Mouse (Mus musculus) limb, embryonic 11.5 days (tissue): ENCODE results near the gene Nop58. TPM values are rescaled to one million over a fixed set of nuclear protein-coding genes. Genes with fewer than 3 reads are reported as not detected.
"Not testable (repeated sequence)": the region's sequence is repeated elsewhere in the genome, so short reads cannot be mapped to it uniquely, and the experiment has no call there.

Experiments used
- ATAC-seq: fragments of 200-750 bp; cut with Nextera tagmentation; 2 replicates; pipeline ENCODE4 v1.8.0; 2017; ENCODE audit warnings: low read depth; ENCODE audit not compliant: insufficient number of reproducible peaks, low FRiP score, low TSS enrichment
- DNase-seq: peaks from one replicate; pipeline ENCODE4 v3.0.0-alpha.2; 2015; ENCODE audit warnings: low spot score
- H3K27ac ChIP-seq: fragments of 300-500 bp; sonication (generic); replicated peaks from 2 replicates; pipeline ENCODE4 v1.5.1; 2014; ENCODE audit warnings: low read depth, mild to moderate bottlenecking, low read length
- H3K27me3 ChIP-seq: fragments of 300-500 bp; sonication (generic); 2 replicates; pipeline ENCODE4 v1.6.1; 2014; ENCODE audit warnings: mild to moderate bottlenecking, low read length, mixed read lengths; ENCODE audit not compliant: control insufficient read depth, insufficient read depth
- H3K36me3 ChIP-seq: fragments of 300-500 bp; sonication (generic); 2 replicates; pipeline ENCODE4 v1.6.1; 2014; ENCODE audit warnings: mild to moderate bottlenecking, low read length, moderate library complexity, mixed read lengths; ENCODE audit not compliant: control insufficient read depth, insufficient read depth
- H3K4me1 ChIP-seq: fragments of 300-500 bp; sonication (generic); 2 replicates; pipeline ENCODE4 v1.6.1; 2014; ENCODE audit warnings: low read length, mixed read lengths; ENCODE audit not compliant: control insufficient read depth, insufficient read depth
- H3K4me2 ChIP-seq: fragments of 300-500 bp; sonication (generic); 2 replicates; pipeline ENCODE4 v1.6.1; 2014; ENCODE audit warnings: low read depth, mild to moderate bottlenecking, moderate library complexity; ENCODE audit not compliant: severe bottlenecking
- H3K4me3 ChIP-seq: fragments of 300-500 bp; sonication (generic); 2 replicates; pipeline ENCODE4 v1.5.1; 2014; ENCODE audit warnings: low read depth, low read length
- H3K9ac ChIP-seq: fragments of 300-500 bp; sonication (generic); 2 replicates; pipeline ENCODE4 v1.6.1; 2014; ENCODE audit warnings: mild to moderate bottlenecking, low read length
- H3K9me3 ChIP-seq: fragments of 300-500 bp; sonication (generic); 2 replicates; pipeline ENCODE4 v1.6.1; 2016; ENCODE audit warnings: low read length; ENCODE audit not compliant: control insufficient read depth
- WGBS: fragments of 180-500 bp; shearing (Covaris S2); extraction: QIAGEN DNeasy Blood & Tissue Kit; methylation state at CpG from one replicate; pipeline ENCODE4 v1.1.7; 2014; 5-methylcytosine and 5-hydroxymethylcytosine counted together
- polyA plus RNA-seq: library from polyadenylated mRNA; unstranded; fragments of >200 nt; fragmentation: Nextera tagmentation; extraction: Ambion mirVana; gene quantifications from 2 replicates; pipeline ENCODE4 v1.2.1, GENCODE M21; 2014

Gene Nop58
- 281 and 317 TPM in 2 replicates for polyA plus RNA-seq

GRCm38 (mm10) chr1:59684819-59685755 lies at the start of gene Nop58:
TSS of gene Nop58 (plus strand) at chr1:59684971.
- H3K4me1 ChIP-seq, result peaks cover 6% of the 10 kb centered on the region; the same call in 1 of the 2 replicates
- H3K9me3 ChIP-seq, result no peaks in the 10 kb centered on the region
- no peaks in the 10 kb centered on the region for H3K27me3 ChIP-seq
- H3K9ac ChIP-seq, result peak within 1 kb of the TSS; percentile 89
- WGBS, result under 1% methylated on average over 49 of the region's 49 CpGs
- H3K36me3 ChIP-seq, result no peaks in the 10 kb centered on the region; the same call in 1 of the 2 replicates
- peak; percentile 95 for ATAC-seq
- DNase-seq, result peak; percentile 89
- H3K4me3 ChIP-seq, result peak within 1 kb of the TSS; percentile 80
- peak within 1 kb of the TSS; percentile 68; the same call in 1 of the 2 replicates for H3K27ac ChIP-seq
- peak within 1 kb of the TSS; percentile 84 for H3K4me2 ChIP-seq

GRCm38 (mm10) chr1:59636349-59636748 lies 48.4 kb upstream of the Nop58 start:
- DNase-seq, result no peak
- no peak overlapping the region for H3K9ac ChIP-seq
- H3K27me3 ChIP-seq, result no peaks in the 10 kb centered on the region
- no peak for ATAC-seq
- H3K4me3 ChIP-seq, result no peak overlapping the region
- H3K36me3 ChIP-seq, result no peaks in the 10 kb centered on the region
- no peak overlapping the region for H3K4me2 ChIP-seq
- H3K9me3 ChIP-seq, result no peaks in the 10 kb centered on the region
- 0 out of 2 replicates have a peak, but pooled peaks cover 3% of the 10 kb centered on the region for H3K4me1 ChIP-seq
- WGBS, result 73% methylated on average over 1 of the region's 1 CpGs
- H3K27ac ChIP-seq, result no peak overlapping the region

- Histone ChIP-seq H3K4me1 (0 out of 2 replicates have a peak, but pooled peaks cover 3% of the 10 kb centered on the region), H3K4me3 (no peak overlapping the region), H3K27me3 (no peaks in the 10 kb centered on the region), H3K4me2 (no peak overlapping the region), H3K9me3 (no peaks in the 10 kb centered on the region), H3K36me3 (peaks cover 4% of the 10 kb centered on the region; the same call in 1 of the 2 replicates), H3K27ac (no peak overlapping the region), H3K9ac (no peak overlapping the region)
- 89% methylated on average over 3 of the region's 3 CpGs for WGBS
- ATAC-seq (no peak), DNase-seq (no peak)
Observed at GRCm38 (mm10) chr1:59638371-59638770, 46.4 kb upstream of the Nop58 start.

- peaks cover 6% of the 10 kb centered on the region; the same call in 1 of the 2 replicates for H3K36me3 ChIP-seq
Observed at GRCm38 (mm10) chr1:59642488-59642887, 42.3 kb upstream of the Nop58 start.

GRCm38 (mm10) chr1:59646502-59646901 lies 38.3 kb upstream of the Nop58 start:
- H3K27ac ChIP-seq, H3K9me3 ChIP-seq, H3K4me3 ChIP-seq, H3K27me3 ChIP-seq, ATAC-seq, H3K9ac ChIP-seq, H3K36me3 ChIP-seq, DNase-seq, H3K4me1 ChIP-seq, H3K4me2 ChIP-seq: not testable (repeated sequence)
- WGBS, result 92% methylated on average over 2 of the region's 2 CpGs

More at GRCm38 (mm10) chr1:59642488-59642887, 42.3 kb upstream of the Nop58 start:
- no peak for DNase-seq
- ATAC-seq, result no peak
- 85% methylated on average over 1 of the region's 1 CpGs for WGBS
- H3K4me3 ChIP-seq, result no peak overlapping the region
- no peak overlapping the region for H3K4me2 ChIP-seq
- no peak overlapping the region for H3K27ac ChIP-seq
- H3K9me3 ChIP-seq, result no peaks in the 10 kb centered on the region
- H3K27me3 ChIP-seq, result no peaks in the 10 kb centered on the region
- H3K4me1 ChIP-seq, result no peaks in the 10 kb centered on the region
- no peak overlapping the region for H3K9ac ChIP-seq

GRCm38 (mm10) chr1:59651201-59651819 lies 33.5 kb upstream of the Nop58 start:
- WGBS, result 97% methylated on average over 3 of the region's 3 CpGs
- H3K9ac ChIP-seq, result no peak overlapping the region
- H3K27ac ChIP-seq, result no peak overlapping the region
- ATAC-seq, result no peak
- no peaks in the 10 kb centered on the region for H3K27me3 ChIP-seq
- DNase-seq, result no peak
- no peak overlapping the region for H3K4me3 ChIP-seq
- H3K4me2 ChIP-seq, result no peak overlapping the region
- no peaks in the 10 kb centered on the region for H3K9me3 ChIP-seq
- H3K4me1 ChIP-seq, result no peaks in the 10 kb centered on the region
- peaks cover 3% of the 10 kb centered on the region; the same call in 1 of the 2 replicates for H3K36me3 ChIP-seq

- no peaks in the 10 kb centered on the region; the same call in 1 of the 2 replicates for H3K36me3 ChIP-seq
- WGBS, result 94% methylated on average over 3 of the region's 3 CpGs
- no peak overlapping the region for H3K4me3 ChIP-seq
- no peaks in the 10 kb centered on the region for H3K27me3 ChIP-seq
- no peak for ATAC-seq
- H3K9me3 ChIP-seq, result no peaks in the 10 kb centered on the region
- no peak overlapping the region for H3K27ac ChIP-seq
- no peak overlapping the region for H3K4me2 ChIP-seq
- H3K9ac ChIP-seq, result no peak overlapping the region
- DNase-seq, result no peak
- H3K4me1 ChIP-seq, result no peaks in the 10 kb centered on the region
Observed at GRCm38 (mm10) chr1:59653243-59653911, 31.4 kb upstream of the Nop58 start.
